Mouse (Mus musculus) 3T3-L1 (cell line): ENCODE results near the gene Knop1.

Experiments used
- DNase-seq: peaks from one replicate; pipeline ENCODE4 v3.0.0-alpha.2; 2015; ENCODE audit warnings: low read depth, low spot score

Gene Knop1

GRCm38 (mm10) chr7:118855877-118856304 is at the start of gene Knop1:
Gene Knop1 (minus strand): TSS chr7:118856254.
- DNase-seq = peak; percentile 40

- no peak for DNase-seq
Observed at GRCm38 (mm10) chr7:118904530-118904929, 48.5 kb upstream of the Knop1 start.

GRCm38 (mm10) chr7:118903879-118904278 is 47.8 kb upstream of the Knop1 start:
- no peak for DNase-seq

- no peak for DNase-seq
Observed at GRCm38 (mm10) chr7:118902944-118903343, 46.9 kb upstream of the Knop1 start.

- DNase-seq = no peak
Observed at GRCm38 (mm10) chr7:118900090-118900489, 44.0 kb upstream of the Knop1 start.

GRCm38 (mm10) chr7:118898063-118898462 is 42.0 kb upstream of the Knop1 start:
- DNase-seq = peak; percentile 38

- DNase-seq = no peak
Observed at GRCm38 (mm10) chr7:118895469-118896450, 39.7 kb upstream of the Knop1 start.

GRCm38 (mm10) chr7:118889046-118889680 is 33.1 kb upstream of the Knop1 start:
- peak; percentile 22 for DNase-seq

GRCm38 (mm10) chr7:118887303-118888055 is 31.4 kb upstream of the Knop1 start:
- DNase-seq = no peak

GRCm38 (mm10) chr7:118884969-118885368 is 28.9 kb upstream of the Knop1 start:
- no peak for DNase-seq

- no peak for DNase-seq
Observed at GRCm38 (mm10) chr7:118883957-118884356, 27.9 kb upstream of the Knop1 start.

- peak; percentile 8 for DNase-seq
Observed at GRCm38 (mm10) chr7:118879466-118880029, 23.5 kb upstream of the Knop1 start.

- no peak for DNase-seq
Observed at GRCm38 (mm10) chr7:118865362-118865761, 9.3 kb upstream of the Knop1 start.

- DNase-seq = no peak
Observed at GRCm38 (mm10) chr7:118858640-118859039, 2.6 kb upstream of the Knop1 start.

GRCm38 (mm10) chr7:118855171-118855876 is 730 bp downstream of the Knop1 start, which contains the start of gene Iqck:
Gene Iqck (plus strand): TSS chr7:118855752.
- DNase-seq = peak; percentile 86

- DNase-seq = no peak
Observed at GRCm38 (mm10) chr7:118854606-118855005, 1.4 kb downstream of the Knop1 start.

GRCm38 (mm10) chr7:118852611-118853010 is 3.4 kb downstream of the Knop1 start:
- DNase-seq = no peak

- DNase-seq = peak; percentile 81
Observed at GRCm38 (mm10) chr7:118851571-118851970, 4.5 kb downstream of the Knop1 start.

- peak; percentile 83 for DNase-seq
Observed at GRCm38 (mm10) chr7:118850676-118851290, 5.3 kb downstream of the Knop1 start.

GRCm38 (mm10) chr7:118849543-118850250 is 6.4 kb downstream of the Knop1 start:
- DNase-seq = no peak
